Mouse (Mus musculus) heart, embryonic 14.5 days (tissue): ENCODE measurements at regions not wholly inside any gene's neighbourhood (a gene's known extent, or its start where the extent isn't known, plus 50 kb on each side); places are given as distances from the start of the nearest gene placed in this dataset.
A peak's percentile ranks its signal among the peaks of the same experiment; 100 is the strongest.

Experiments used
- ATAC-seq: fragments of 200-750 bp; cut with Nextera tagmentation; 2 replicates; pipeline ENCODE4 v1.8.0; 2017; ENCODE audit warnings: low read depth, moderate TSS enrichment; ENCODE audit not compliant: insufficient number of reproducible peaks, insufficient read depth, low FRiP score
- H3K27ac ChIP-seq, 2 experiments: fragments of 200-500 bp in 1 of 2; fragments of 300-500 bp in 1 of 2; sonication (generic) in 1 of 2; replicated peaks in 1 of 2; 2 replicates each; pipeline ENCODE4 v1.5.1; 2012 to 2014; ENCODE audit warnings: low read depth in 2 of 2, low read length in 2 of 2, control low read depth in 1 of 2, mild to moderate bottlenecking in 1 of 2, mixed read lengths in 1 of 2; ENCODE audit not compliant: control insufficient read depth in 1 of 2, insufficient read depth in 1 of 2
- H3K27me3 ChIP-seq: fragments of 300-500 bp; sonication (generic); 2 replicates; pipeline ENCODE4 v1.6.1; 2014; ENCODE audit warnings: mild to moderate bottlenecking, low read length, control low read depth; ENCODE audit not compliant: control insufficient read depth, insufficient read depth
- H3K36me3 ChIP-seq: fragments of 300-500 bp; sonication (generic); 2 replicates; pipeline ENCODE4 v1.6.1; 2014; ENCODE audit warnings: mild to moderate bottlenecking, control low read depth, low read length, mixed read lengths; ENCODE audit not compliant: control insufficient read depth, insufficient read depth
- H3K4me1 ChIP-seq, 2 experiments: fragments of 200-500 bp in 1 of 2; fragments of 300-500 bp in 1 of 2; sonication (generic) in 1 of 2; 2 replicates each; pipeline ENCODE4 v1.6.1; 2012 to 2014; ENCODE audit warnings: low read length in 2 of 2, control low read depth in 1 of 2, mixed read lengths in 1 of 2; ENCODE audit not compliant: control insufficient read depth in 2 of 2, insufficient read depth in 2 of 2
- H3K4me2 ChIP-seq: fragments of 300-500 bp; sonication (generic); 2 replicates; pipeline ENCODE4 v1.6.1; 2014; ENCODE audit warnings: mild to moderate bottlenecking, low read length
- H3K4me3 ChIP-seq, 2 experiments: fragments of 200-500 bp in 1 of 2; fragments of 300-500 bp in 1 of 2; sonication (generic) in 1 of 2; 2 replicates each; pipeline ENCODE4 v1.5.1; 2012 to 2014; ENCODE audit warnings: low read length in 2 of 2, mild to moderate bottlenecking in 2 of 2, control low read depth in 1 of 2, low read depth in 1 of 2, moderate library complexity in 1 of 2; ENCODE audit not compliant: control insufficient read depth in 1 of 2, insufficient read depth in 1 of 2
- H3K9ac ChIP-seq: fragments of 300-500 bp; sonication (generic); 2 replicates; pipeline ENCODE4 v1.6.1; 2014; ENCODE audit warnings: mild to moderate bottlenecking, low read length
- H3K9me3 ChIP-seq: fragments of 300-500 bp; sonication (generic); 2 replicates; pipeline ENCODE4 v1.6.1; 2016; ENCODE audit warnings: low read length, control low read depth; ENCODE audit not compliant: control insufficient read depth
- WGBS: fragments of 180-500 bp; shearing (Covaris S2); extraction: QIAGEN DNeasy Blood & Tissue Kit; methylation state at CpG from one replicate; pipeline ENCODE4 v1.1.7; 2014; 5-methylcytosine and 5-hydroxymethylcytosine counted together

DNA sequence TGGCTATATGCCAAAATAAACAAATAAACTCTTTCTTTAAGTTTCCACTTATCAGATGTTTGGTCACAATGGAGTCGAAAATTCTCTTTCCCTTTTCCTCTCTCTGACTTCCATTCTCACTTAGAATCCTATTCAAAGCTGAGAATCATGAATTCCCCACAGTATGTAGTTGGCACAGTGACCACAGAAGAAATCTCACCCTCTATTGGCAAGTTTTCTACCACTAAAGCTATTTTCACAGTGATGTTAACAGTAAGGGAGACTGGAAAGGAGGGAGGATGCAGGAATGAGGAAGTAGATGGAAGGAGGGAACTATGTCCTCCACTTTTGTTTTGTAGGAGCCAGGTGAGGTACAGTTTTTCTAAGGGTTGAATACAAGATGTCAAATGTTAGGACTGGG, 431.2 kb upstream of the Tbl1xr1 start:
- H3K4me1 ChIP-seq, result no peaks in the 10 kb centered on the region
- no peak overlapping the region for H3K4me2 ChIP-seq
- no peaks in the 10 kb centered on the region for H3K9me3 ChIP-seq
- no peak for ATAC-seq
- H3K36me3 ChIP-seq, result no peaks in the 10 kb centered on the region
- H3K27me3 ChIP-seq, result no peaks in the 10 kb centered on the region
- H3K27ac ChIP-seq, result 0 out of 4 replicates have a peak overlapping the region, but pooled peaks of 1 of the 2 experiments have one; percentile 26
- WGBS, result 48% methylated on average over 1 of the region's 1 CpGs
- no peak overlapping the region for H3K9ac ChIP-seq
- no peak overlapping the region for H3K4me3 ChIP-seq

DNA sequence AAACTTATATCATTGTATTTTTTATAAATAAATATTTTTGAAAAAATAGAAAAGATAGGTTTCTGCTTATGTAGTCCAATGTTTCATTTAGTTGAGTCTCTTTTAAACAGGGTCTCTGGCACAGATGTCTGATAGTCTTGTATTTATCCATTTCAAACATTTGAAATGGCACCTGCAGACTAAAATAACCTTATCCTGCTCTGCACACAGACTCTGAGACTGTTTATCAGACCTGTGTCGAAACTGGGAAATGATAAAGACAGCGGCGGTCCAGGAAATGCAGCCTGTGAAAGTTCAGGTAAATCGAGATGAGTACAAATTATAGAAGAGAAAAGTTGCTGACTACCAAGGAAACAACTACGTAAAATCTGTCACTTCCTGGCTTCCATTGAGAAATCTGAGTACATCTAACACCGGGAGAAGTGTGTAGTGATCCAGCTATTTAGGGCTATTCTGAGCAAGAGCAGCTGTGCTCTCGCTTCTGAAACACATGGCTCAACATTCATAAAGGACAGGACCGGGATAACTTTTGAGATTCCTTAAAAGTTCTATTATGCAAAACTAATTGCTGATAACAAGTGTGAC, 426.5 kb upstream of the Tbl1xr1 start:
- H3K36me3 ChIP-seq, result no peaks in the 10 kb centered on the region
- H3K27ac ChIP-seq, result no peak overlapping the region
- H3K9ac ChIP-seq, result no peak overlapping the region
- no peaks in the 10 kb centered on the region for H3K4me1 ChIP-seq
- H3K9me3 ChIP-seq, result no peaks in the 10 kb centered on the region
- H3K4me3 ChIP-seq, result no peak overlapping the region
- no peaks in the 10 kb centered on the region for H3K27me3 ChIP-seq
- 24% methylated on average over 8 of the region's 8 CpGs for WGBS
- H3K4me2 ChIP-seq, result peak overlapping the region; percentile 26
- ATAC-seq, result no peak

DNA sequence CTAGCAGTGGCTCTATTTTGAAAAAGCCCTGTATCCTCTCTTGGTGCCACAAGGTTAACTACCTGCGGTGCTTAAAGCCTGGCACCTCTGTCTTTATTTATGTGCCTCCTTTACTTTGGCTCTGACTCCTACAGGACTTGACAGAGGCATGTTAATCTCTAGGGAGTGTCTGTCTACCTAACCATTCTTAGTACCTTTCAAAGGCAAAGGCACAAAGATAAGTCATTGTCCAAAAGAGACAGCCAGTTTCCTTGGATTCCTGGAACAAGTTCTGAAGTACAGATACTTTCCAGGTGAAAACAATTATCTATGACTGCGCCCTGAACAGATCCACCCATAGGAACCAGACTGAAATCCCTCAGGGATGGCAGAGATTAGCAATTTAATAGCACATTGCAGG, 421.2 kb upstream of the Tbl1xr1 start:
- Histone ChIP-seq H3K4me2 (no peak overlapping the region), H3K36me3 (no peaks in the 10 kb centered on the region), H3K4me1 (no peaks in the 10 kb centered on the region), H3K4me3 (no peak overlapping the region), H3K9ac (no peak overlapping the region), H3K9me3 (peaks cover 6% of the 10 kb centered on the region; the same call in 1 of the 2 replicates), H3K27me3 (no peaks in the 10 kb centered on the region), H3K27ac (no peak overlapping the region)
- no peak for ATAC-seq
- 91% methylated on average over 2 of the region's 2 CpGs for WGBS

DNA sequence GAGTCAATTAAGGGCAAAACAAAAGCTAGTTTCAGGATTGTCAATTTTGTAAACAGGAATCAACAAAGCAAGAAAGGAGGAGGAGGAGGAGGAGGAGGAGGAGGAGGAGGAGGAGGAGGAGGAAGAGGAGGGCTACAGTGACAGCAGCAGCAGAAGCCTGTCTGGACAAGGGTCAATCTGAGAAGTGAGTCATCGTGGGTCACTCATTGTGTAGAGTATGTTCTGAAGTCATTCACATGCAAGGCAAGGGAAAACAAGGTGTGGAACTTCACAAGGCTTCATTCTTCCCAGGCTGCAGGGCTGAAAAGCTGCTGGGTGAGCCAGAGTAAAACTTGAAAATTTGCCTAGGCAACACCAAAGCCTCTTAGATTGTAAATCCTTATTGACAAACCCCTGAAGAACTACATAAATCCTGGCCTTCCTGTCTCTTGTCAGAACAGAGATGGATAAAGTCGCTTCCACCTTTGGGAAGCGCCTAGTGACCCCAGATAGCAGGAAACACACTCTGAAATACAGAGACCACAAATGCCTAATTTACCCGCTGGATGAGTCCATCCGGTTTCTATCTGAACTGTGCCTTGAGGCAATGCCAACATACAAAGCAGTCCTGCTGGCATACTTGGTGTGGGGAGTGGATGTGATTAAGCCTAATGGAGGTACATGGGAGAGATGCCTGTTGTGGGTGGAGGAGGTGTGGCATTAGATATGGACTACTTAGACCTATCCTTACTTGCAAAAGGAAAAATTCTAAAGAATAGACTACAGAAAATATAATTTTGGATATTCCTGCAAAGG, 408.9 kb upstream of the Tbl1xr1 start:
- Histone ChIP-seq H3K27me3 (no peaks in the 10 kb centered on the region), H3K27ac (no peak overlapping the region), H3K4me3 (no peak overlapping the region), H3K4me1 (peaks cover 0 to 2% of the 10 kb centered on the region in 2 experiments; a peak in 1 of 4 replicates), H3K36me3 (no peaks in the 10 kb centered on the region), H3K9me3 (no peaks in the 10 kb centered on the region), H3K4me2 (no peak overlapping the region), H3K9ac (no peak overlapping the region)
- ATAC-seq, result no peak
- 65% methylated on average over 5 of the region's 5 CpGs for WGBS

DNA sequence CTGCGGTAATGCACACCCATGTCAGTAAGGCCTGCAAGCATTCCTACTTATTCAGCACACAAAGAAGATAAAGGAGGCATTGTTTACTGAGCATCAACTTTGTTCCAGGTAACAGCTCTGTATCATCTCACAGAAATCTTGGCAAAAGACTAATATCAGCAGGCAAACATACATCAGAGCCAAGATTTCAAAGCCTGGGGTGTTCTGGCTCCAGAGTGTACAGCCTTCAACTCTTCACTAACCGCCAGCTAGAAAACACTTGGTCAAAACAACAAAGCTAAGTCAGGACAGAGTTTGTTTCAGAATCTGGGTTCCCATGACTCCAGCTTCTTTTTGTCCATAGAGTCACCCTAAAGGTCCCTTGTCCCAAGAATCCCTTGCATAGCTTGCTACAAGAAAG, 404.6 kb upstream of the Tbl1xr1 start:
- no peak overlapping the region for H3K27ac ChIP-seq
- H3K27me3 ChIP-seq, result no peaks in the 10 kb centered on the region
- no peak for ATAC-seq
- no peaks in the 10 kb centered on the region for H3K9me3 ChIP-seq
- no peak overlapping the region for H3K9ac ChIP-seq
- H3K4me1 ChIP-seq, result peaks cover 0 to 2% of the 10 kb centered on the region in 2 experiments; a peak in 1 of 4 replicates
- H3K4me3 ChIP-seq, result no peak overlapping the region
- 84% methylated on average over 2 of the region's 2 CpGs for WGBS
- no peaks in the 10 kb centered on the region for H3K36me3 ChIP-seq
- no peak overlapping the region for H3K4me2 ChIP-seq

DNA sequence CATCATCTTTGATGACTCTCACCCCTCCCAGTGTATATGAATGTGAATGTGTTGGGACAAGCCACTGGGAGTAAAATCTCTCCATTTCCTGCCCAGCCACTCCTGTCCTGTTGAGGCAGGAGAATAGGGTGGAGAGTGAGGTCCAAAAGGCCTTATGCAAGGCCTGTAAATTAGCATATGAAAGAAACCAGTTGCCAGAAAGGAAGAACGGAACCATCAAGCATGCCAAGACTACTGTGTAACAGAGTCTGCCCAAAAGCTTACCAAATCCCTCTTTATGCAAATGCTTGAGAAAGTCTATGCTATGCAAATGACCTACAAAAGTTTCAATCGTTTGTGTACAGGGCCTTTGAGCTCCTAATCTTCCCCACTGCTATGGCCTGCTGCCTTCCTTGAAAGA, 404.0 kb upstream of the Tbl1xr1 start:
- no peak overlapping the region for H3K27ac ChIP-seq
- H3K27me3 ChIP-seq, result no peaks in the 10 kb centered on the region
- H3K4me1 ChIP-seq, result peaks cover 0 to under 1% of the 10 kb centered on the region in 2 experiments; a peak in 1 of 4 replicates
- H3K4me3 ChIP-seq, result no peak overlapping the region
- WGBS, result 68% methylated on average over 2 of the region's 2 CpGs
- no peak overlapping the region for H3K9ac ChIP-seq
- ATAC-seq, result no peak
- H3K4me2 ChIP-seq, result no peak overlapping the region
- no peaks in the 10 kb centered on the region for H3K36me3 ChIP-seq
- no peaks in the 10 kb centered on the region for H3K9me3 ChIP-seq

DNA sequence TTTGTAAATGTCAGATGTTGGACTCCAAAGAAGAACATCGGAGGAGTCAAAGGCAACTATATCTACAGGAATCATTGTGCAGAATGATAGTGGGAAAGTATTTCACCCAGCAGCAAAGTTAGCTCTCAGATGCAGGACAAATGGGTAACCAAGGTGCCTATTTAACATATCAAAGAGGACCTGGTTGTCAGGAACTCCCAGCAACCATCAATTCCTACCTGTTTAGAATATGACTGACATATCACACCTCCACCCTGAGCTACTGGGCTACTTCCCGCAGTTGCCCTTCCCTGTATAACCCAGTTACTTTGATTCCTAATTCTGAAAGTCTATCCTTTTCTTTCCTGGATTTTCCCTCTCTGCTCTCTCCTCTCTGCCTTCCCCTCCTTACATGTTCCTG, 403.0 kb upstream of the Tbl1xr1 start:
- H3K27ac ChIP-seq, result no peak overlapping the region
- no peak for ATAC-seq
- H3K36me3 ChIP-seq, result no peaks in the 10 kb centered on the region
- no peak overlapping the region for H3K9ac ChIP-seq
- H3K27me3 ChIP-seq, result no peaks in the 10 kb centered on the region
- H3K4me3 ChIP-seq, result no peak overlapping the region
- no peaks in the 10 kb centered on the region for H3K4me1 ChIP-seq
- no peaks in the 10 kb centered on the region for H3K9me3 ChIP-seq
- 93% methylated on average over 2 of the region's 2 CpGs for WGBS
- H3K4me2 ChIP-seq, result no peak overlapping the region
